Mouse (Mus musculus): ENCODE measurements around the gene Ubqlnl. TPM values are rescaled to one million over a fixed set of nuclear protein-coding genes. Genes with fewer than 3 reads are reported as not detected.

Ubqlnl gene
- polyA plus RNA-seq, 1 experiment from 2014 or later = not detected

Other genes with a start within 250 kb of the Ubqlnl start
- not detected in 2 replicates for gene Olfr65, start 247.1 kb downstream of the Ubqlnl start, polyA plus RNA-seq (2014; fragmentation: Nextera tagmentation; extraction: Ambion mirVana)
- gene Olfr631, start 221.7 kb downstream of the Ubqlnl start, polyA plus RNA-seq (2014; fragmentation: Nextera tagmentation; extraction: Ambion mirVana) = not detected in 2 replicates
- not detected in 2 replicates for gene Olfr632, start 216.2 kb downstream of the Ubqlnl start, polyA plus RNA-seq (2014; fragmentation: Nextera tagmentation; extraction: Ambion mirVana)
- not detected in 2 replicates for gene Olfr633, start 206.1 kb downstream of the Ubqlnl start, polyA plus RNA-seq (2014; fragmentation: Nextera tagmentation; extraction: Ambion mirVana)
- not detected in 2 replicates for gene Olfr635, start 179.4 kb downstream of the Ubqlnl start, polyA plus RNA-seq (2014; fragmentation: Nextera tagmentation; extraction: Ambion mirVana)
- gene Olfr638, start 151.8 kb downstream of the Ubqlnl start, polyA plus RNA-seq (2014; fragmentation: Nextera tagmentation; extraction: Ambion mirVana) = not detected in 2 replicates
- 0.03 TPM in 1 of 2 replicates, not detected in the other for gene Olfr639, start 133.3 kb downstream of the Ubqlnl start, polyA plus RNA-seq (2014; fragmentation: Nextera tagmentation; extraction: Ambion mirVana)
- gene Olfr640, start 125.0 kb downstream of the Ubqlnl start, polyA plus RNA-seq (2014; fragmentation: Nextera tagmentation; extraction: Ambion mirVana) = not detected in 2 replicates
- gene Olfr641, start 115.1 kb downstream of the Ubqlnl start, polyA plus RNA-seq (2014; fragmentation: Nextera tagmentation; extraction: Ambion mirVana) = not detected in 2 replicates
- gene Olfr642, start 97.9 kb downstream of the Ubqlnl start, polyA plus RNA-seq (2014; fragmentation: Nextera tagmentation; extraction: Ambion mirVana) = not detected in 2 replicates
- gene 4930516K23Rik, start 89.1 kb downstream of the Ubqlnl start, polyA plus RNA-seq (2014; fragmentation: Nextera tagmentation; extraction: Ambion mirVana) = not detected in 2 replicates
- gene Olfr644, start 78.7 kb downstream of the Ubqlnl start, polyA plus RNA-seq (2014; fragmentation: Nextera tagmentation; extraction: Ambion mirVana) = not detected in 2 replicates
- gene Olfr645, start 65.1 kb downstream of the Ubqlnl start, polyA plus RNA-seq (2014; fragmentation: Nextera tagmentation; extraction: Ambion mirVana) = not detected in 2 replicates
- not detected in 2 replicates for gene Olfr646, start 45.7 kb downstream of the Ubqlnl start, polyA plus RNA-seq (2014; fragmentation: Nextera tagmentation; extraction: Ambion mirVana)
- gene Ubqln5, start 20.7 kb downstream of the Ubqlnl start, polyA plus RNA-seq (2014; fragmentation: Nextera tagmentation; extraction: Ambion mirVana) = not detected in 2 replicates
- not detected in 2 replicates for gene Olfr643, start 13.2 kb downstream of the Ubqlnl start, polyA plus RNA-seq (2014; fragmentation: Nextera tagmentation; extraction: Ambion mirVana)
- not detected in 2 replicates for gene Ubqln3, start 7.3 kb downstream of the Ubqlnl start, polyA plus RNA-seq (2014; fragmentation: Nextera tagmentation; extraction: Ambion mirVana)
- not detected in 2 replicates for gene Olfm5, start 14.3 kb upstream of the Ubqlnl start, polyA plus RNA-seq (2014; fragmentation: Nextera tagmentation; extraction: Ambion mirVana)
- gene Olfr648, start 32.8 kb upstream of the Ubqlnl start, polyA plus RNA-seq (2014; fragmentation: Nextera tagmentation; extraction: Ambion mirVana) = 0.25 and 0.34 TPM in 2 replicates
- gene Olfr649, start 45.4 kb upstream of the Ubqlnl start, polyA plus RNA-seq (2014; fragmentation: Nextera tagmentation; extraction: Ambion mirVana) = not detected in 2 replicates
- gene Trim6, start 68.2 kb upstream of the Ubqlnl start, polyA plus RNA-seq (2014; fragmentation: Nextera tagmentation; extraction: Ambion mirVana) = 1.3 and 1.4 TPM in 2 replicates
- 1.8 and 1.9 TPM in 2 replicates for gene Trim34a, start 93.9 kb upstream of the Ubqlnl start, polyA plus RNA-seq (2014; fragmentation: Nextera tagmentation; extraction: Ambion mirVana)
- gene Trim5, start 137.5 kb upstream of the Ubqlnl start, polyA plus RNA-seq (2014; fragmentation: Nextera tagmentation; extraction: Ambion mirVana) = 0.31 and 0.36 TPM in 2 replicates
- 6.2 and 7.1 TPM in 2 replicates for gene Trim12a, start 164.9 kb upstream of the Ubqlnl start, polyA plus RNA-seq (2014; fragmentation: Nextera tagmentation; extraction: Ambion mirVana)
- not detected in 2 replicates for gene Trim34b, start 178.9 kb upstream of the Ubqlnl start, polyA plus RNA-seq (2014; fragmentation: Nextera tagmentation; extraction: Ambion mirVana)
- 2.6 and 3.1 TPM in 2 replicates for gene Trim12c, start 202.8 kb upstream of the Ubqlnl start, polyA plus RNA-seq (2014; fragmentation: Nextera tagmentation; extraction: Ambion mirVana)
- gene Trim30b, start 219.3 kb upstream of the Ubqlnl start, polyA plus RNA-seq (2014; fragmentation: Nextera tagmentation; extraction: Ambion mirVana) = 0.11 and 0.22 TPM in 2 replicates